Mouse (Mus musculus) midbrain, embryonic 16.5 days (tissue): ENCODE data around the gene Tdrd3. TPM values are rescaled to one million over a fixed set of nuclear protein-coding genes. Genes with fewer than 3 reads are reported as not detected.

Source experiments
- ATAC-seq: fragments of 200-750 bp; cut with Nextera tagmentation; 2 replicates; pipeline ENCODE4 v1.8.0; 2017; ENCODE audit warnings: moderate TSS enrichment
- H3K27ac ChIP-seq: fragments of 300-500 bp; sonication (generic); 2 replicates; pipeline ENCODE4 v1.5.1; 2014; ENCODE audit warnings: mild to moderate bottlenecking, low read length, mixed read lengths
- H3K27me3 ChIP-seq: fragments of 300-500 bp; sonication (generic); 2 replicates; pipeline ENCODE4 v1.6.1; 2014; ENCODE audit warnings: low read depth, low read length, mixed read lengths; ENCODE audit not compliant: control insufficient read depth, insufficient read depth
- H3K36me3 ChIP-seq: fragments of 300-500 bp; sonication (generic); 2 replicates; pipeline ENCODE4 v1.6.1; 2014; ENCODE audit warnings: mild to moderate bottlenecking, low read length, moderate library complexity, mixed read lengths; ENCODE audit not compliant: control insufficient read depth, insufficient read depth
- H3K4me1 ChIP-seq: fragments of 300-500 bp; sonication (generic); 2 replicates; pipeline ENCODE4 v1.6.1; 2014; ENCODE audit warnings: mild to moderate bottlenecking, low read length, mixed read lengths; ENCODE audit not compliant: control insufficient read depth, insufficient read depth
- H3K4me2 ChIP-seq: fragments of 300-500 bp; sonication (generic); 2 replicates; pipeline ENCODE4 v1.6.1; 2014; ENCODE audit warnings: mild to moderate bottlenecking, low read length, mixed read lengths
- H3K4me3 ChIP-seq: fragments of 300-500 bp; sonication (generic); 2 replicates; pipeline ENCODE4 v1.5.1; 2014; ENCODE audit warnings: low read depth, mild to moderate bottlenecking, low read length, moderate library complexity, mixed read lengths
- H3K9ac ChIP-seq: fragments of 300-500 bp; sonication (generic); 2 replicates; pipeline ENCODE4 v1.6.1; 2014; ENCODE audit warnings: low read depth, low read length, mixed read lengths
- H3K9me3 ChIP-seq: fragments of 300-500 bp; sonication (generic); replicated peaks from 2 replicates; pipeline ENCODE4 v1.6.1; 2014; ENCODE audit warnings: mild to moderate bottlenecking, low read length, mixed read lengths; ENCODE audit not compliant: control insufficient read depth, poor library complexity, severe bottlenecking
- WGBS: fragments of 180-500 bp; shearing (Covaris S2); extraction: QIAGEN DNeasy Blood & Tissue Kit; methylation state at CpG from one replicate; pipeline ENCODE4 v1.1.7; 2014; 5-methylcytosine and 5-hydroxymethylcytosine counted together
- polyA plus RNA-seq: library from polyadenylated mRNA; unstranded; fragments of >200 nt; fragmentation: Nextera tagmentation; extraction: Ambion mirVana; gene quantifications from 2 replicates; pipeline ENCODE4 v1.2.1, GENCODE M21; 2015

Tdrd3 gene
- polyA plus RNA-seq: 47.0 and 52.5 TPM in 2 replicates

DNA sequence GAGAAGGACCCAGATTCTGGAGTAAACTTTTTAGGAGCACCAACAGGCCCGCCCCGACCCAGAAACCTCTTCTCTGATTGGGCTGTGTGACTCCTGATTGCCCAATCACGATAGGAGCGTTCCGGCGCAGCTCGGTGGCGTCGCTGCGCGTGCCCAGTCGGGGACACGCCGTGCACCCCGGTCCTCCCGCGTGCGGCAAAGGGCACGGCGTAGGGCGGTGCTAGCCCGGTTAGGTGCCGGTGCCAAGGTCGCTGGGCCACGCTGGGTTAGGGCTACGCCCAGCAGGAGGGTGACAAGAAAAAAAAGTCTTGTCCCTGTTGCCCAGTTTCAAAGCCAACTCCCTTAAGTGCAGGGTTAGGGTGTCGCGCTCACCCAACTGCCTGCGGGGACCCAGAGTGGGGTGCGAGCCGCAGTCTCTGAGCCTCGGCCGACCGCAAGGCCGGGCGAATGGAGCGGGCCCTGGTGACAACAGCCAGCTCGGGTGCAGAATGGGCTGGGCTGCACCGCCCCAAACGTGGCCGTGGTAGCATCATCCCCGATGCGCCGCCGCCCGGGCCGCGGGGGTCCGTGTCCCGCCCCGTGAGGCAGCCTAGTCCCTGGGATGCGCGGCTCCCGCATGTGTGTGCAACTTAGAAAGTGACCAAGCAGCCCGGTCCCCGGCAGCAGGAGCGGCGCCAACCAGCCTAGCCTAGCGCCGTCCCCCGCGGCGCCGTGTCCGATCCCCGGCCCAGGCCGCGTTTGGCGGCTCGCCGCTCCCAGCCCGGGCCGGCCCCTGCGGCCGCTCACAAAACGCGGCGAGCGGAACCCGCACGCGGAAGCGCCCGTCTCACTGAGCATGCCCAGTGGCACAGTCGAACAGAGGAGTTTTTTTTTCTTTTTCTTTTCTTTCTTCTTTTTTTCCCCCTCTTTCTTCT lies at the start of gene Tdrd3:
Gene Tdrd3, plus strand, starts transcription at position 832 of the 914 bp plus-strand sequence.
- Histone ChIP-seq H3K9ac (peak within 1 kb of the TSS; percentile 82), H3K4me2 (peak within 1 kb of the TSS; percentile 67), H3K4me3 (peak within 1 kb of the TSS; percentile 69), H3K27me3 (no peaks in the 10 kb centered on the region), H3K27ac (peak within 1 kb of the TSS; percentile 98), H3K36me3 (no peaks in the 10 kb centered on the region), H3K4me1 (peaks cover 16% of the 10 kb centered on the region), H3K9me3 (no peaks in the 10 kb centered on the region)
- peak; percentile 98 for ATAC-seq
- under 1% methylated on average over 80 of the region's 85 CpGs for WGBS

DNA sequence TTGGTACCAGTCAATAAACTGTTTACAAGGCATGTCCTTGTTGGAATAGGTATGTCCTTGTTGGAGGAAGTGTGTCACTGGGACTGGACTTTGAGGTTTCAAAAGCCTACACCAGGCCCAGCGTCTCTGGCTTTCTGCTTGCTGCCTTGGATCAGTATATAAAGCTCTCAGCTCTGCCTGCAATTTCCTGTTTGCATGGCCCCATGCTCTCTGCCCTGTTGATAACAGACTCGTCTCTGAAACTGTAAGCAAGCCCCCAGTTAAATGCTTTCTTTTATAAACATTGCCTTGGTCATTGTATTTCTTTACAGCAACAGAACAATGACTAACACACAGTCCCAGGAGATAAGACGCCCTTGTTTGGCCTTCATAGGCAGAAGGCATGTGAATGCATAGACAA lies 49.3 kb upstream of the Tdrd3 start:
- ATAC-seq: no peak
- no peaks in the 10 kb centered on the region for H3K4me1 ChIP-seq
- no peak overlapping the region for H3K4me2 ChIP-seq
- H3K27ac ChIP-seq: no peak overlapping the region
- WGBS: 58% methylated on average over 3 of the region's 3 CpGs
- H3K4me3 ChIP-seq: no peak overlapping the region
- no peak overlapping the region for H3K9ac ChIP-seq
- H3K27me3 ChIP-seq: no peaks in the 10 kb centered on the region
- no peaks in the 10 kb centered on the region for H3K9me3 ChIP-seq
- no peaks in the 10 kb centered on the region for H3K36me3 ChIP-seq

DNA sequence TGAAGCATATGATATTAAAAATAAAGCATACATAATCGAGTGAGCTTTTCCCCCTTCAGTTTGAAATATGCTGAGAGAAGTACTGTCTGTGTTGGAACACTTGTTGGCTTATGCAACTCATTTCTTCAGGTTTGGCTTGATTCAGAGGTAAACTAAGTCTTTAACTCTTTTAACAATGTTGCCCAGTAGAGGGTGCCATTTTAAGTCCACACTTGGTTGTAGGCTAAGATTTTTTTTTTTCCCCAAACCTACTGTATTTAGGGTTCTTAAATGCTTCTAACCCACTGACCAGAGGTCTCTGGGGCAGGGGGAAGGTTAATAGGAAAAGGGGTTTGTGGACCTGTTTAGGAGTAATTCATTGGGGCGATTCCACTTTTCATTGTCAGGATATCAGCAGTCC lies 33.4 kb upstream of the Tdrd3 start:
- H3K4me3 ChIP-seq: no peak overlapping the region
- no peak for ATAC-seq

GRCm38 (mm10) chr14:87384288-87385268 lies 31.9 kb upstream of the Tdrd3 start:
- H3K4me2 ChIP-seq: no peak overlapping the region
- no peak for ATAC-seq
- H3K27ac ChIP-seq: no peak overlapping the region
- no peak overlapping the region for H3K9ac ChIP-seq
- H3K36me3 ChIP-seq: no peaks in the 10 kb centered on the region
- no peaks in the 10 kb centered on the region for H3K4me1 ChIP-seq
- 88% methylated on average over 7 of the region's 7 CpGs for WGBS
- no peaks in the 10 kb centered on the region for H3K27me3 ChIP-seq
- H3K4me3 ChIP-seq: no peak overlapping the region
- no peaks in the 10 kb centered on the region for H3K9me3 ChIP-seq

More for the DNA sequence above, 33.4 kb upstream of the Tdrd3 start:
- no peaks in the 10 kb centered on the region for H3K4me1 ChIP-seq
- H3K9ac ChIP-seq: no peak overlapping the region
- no peak overlapping the region for H3K27ac ChIP-seq
- WGBS: 70% methylated on average over 2 of the region's 2 CpGs
- no peaks in the 10 kb centered on the region for H3K27me3 ChIP-seq
- no peak overlapping the region for H3K4me2 ChIP-seq
- no peaks in the 10 kb centered on the region for H3K9me3 ChIP-seq
- no peaks in the 10 kb centered on the region for H3K36me3 ChIP-seq

DNA sequence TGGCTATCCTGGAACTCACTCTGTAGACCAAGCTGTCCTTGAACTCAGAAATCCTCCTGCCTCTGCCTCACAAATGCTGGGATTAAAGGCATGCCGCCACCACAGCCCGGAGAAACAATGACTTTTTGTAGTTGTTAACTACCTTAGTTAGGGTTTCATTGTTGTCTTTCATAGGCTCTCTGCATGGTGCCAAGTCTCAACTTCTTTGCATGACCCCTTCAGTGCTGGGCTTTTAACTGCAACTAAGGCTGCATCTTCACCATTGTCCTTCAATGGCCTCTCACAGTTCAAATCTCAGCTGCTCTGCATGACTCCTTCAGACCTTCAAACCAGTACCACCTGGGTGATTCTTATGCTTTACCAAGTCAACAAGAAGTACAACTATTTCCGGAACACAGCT lies 23.3 kb upstream of the Tdrd3 start:
- no peaks in the 10 kb centered on the region for H3K4me1 ChIP-seq
- H3K9me3 ChIP-seq: no peaks in the 10 kb centered on the region
- no peaks in the 10 kb centered on the region for H3K36me3 ChIP-seq
- no peak overlapping the region for H3K4me2 ChIP-seq
- H3K4me3 ChIP-seq: no peak overlapping the region
- H3K27me3 ChIP-seq: no peaks in the 10 kb centered on the region
- no peak for ATAC-seq
- H3K9ac ChIP-seq: no peak overlapping the region
- no peak overlapping the region for H3K27ac ChIP-seq
- WGBS: 71% methylated on average over 3 of the region's 3 CpGs

- Histone ChIP-seq H3K4me2 (no peak overlapping the region), H3K27ac (no peak overlapping the region), H3K4me3 (no peak overlapping the region), H3K9ac (no peak overlapping the region), H3K36me3 (no peaks in the 10 kb centered on the region), H3K4me1 (no peaks in the 10 kb centered on the region), H3K9me3 (no peaks in the 10 kb centered on the region), H3K27me3 (no peaks in the 10 kb centered on the region)
- ATAC-seq: no peak
- 46% methylated on average over 5 of the region's 5 CpGs for WGBS
Observed at GRCm38 (mm10) chr14:87396643-87397042, 19.8 kb upstream of the Tdrd3 start.

DNA sequence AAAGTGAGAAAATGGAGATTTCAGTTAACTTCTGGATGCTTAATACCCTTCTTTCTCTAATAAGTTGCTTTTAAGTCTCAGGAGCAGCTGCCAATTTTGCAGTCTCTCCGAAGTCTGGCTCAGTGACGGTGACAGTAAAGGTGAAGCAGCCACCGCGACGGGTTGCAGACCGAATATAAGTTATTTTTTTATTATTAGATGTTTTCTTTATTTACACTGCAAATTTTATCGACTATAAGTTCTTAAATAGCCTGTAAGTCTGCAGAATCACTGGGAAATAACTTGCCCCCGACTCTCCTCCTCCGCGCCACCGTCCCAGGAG lies 992 bp upstream of the Tdrd3 start:
- under 1% methylated on average over 11 of the region's 11 CpGs for WGBS
- H3K9me3 ChIP-seq: no peaks in the 10 kb centered on the region
- peaks cover 16% of the 10 kb centered on the region for H3K4me1 ChIP-seq
- H3K27ac ChIP-seq: no peak overlapping the region
- no peak for ATAC-seq
- no peaks in the 10 kb centered on the region for H3K36me3 ChIP-seq
- H3K4me3 ChIP-seq: peak overlapping the region; percentile 69
- H3K9ac ChIP-seq: no peak overlapping the region
- peak overlapping the region; percentile 67 for H3K4me2 ChIP-seq
- no peaks in the 10 kb centered on the region for H3K27me3 ChIP-seq

- Histone ChIP-seq H3K9ac (peak overlapping the region; percentile 82), H3K27me3 (no peaks in the 10 kb centered on the region), H3K27ac (peak overlapping the region; percentile 98), H3K9me3 (no peaks in the 10 kb centered on the region), H3K4me3 (peak overlapping the region; percentile 69), H3K36me3 (no peaks in the 10 kb centered on the region), H3K4me1 (peaks cover 16% of the 10 kb centered on the region), H3K4me2 (peak overlapping the region; percentile 67)
- peak; percentile 74 for ATAC-seq
- under 1% methylated on average over 71 of the region's 109 CpGs for WGBS
Observed at GRCm38 (mm10) chr14:87416755-87417690, 584 bp downstream of the Tdrd3 start.
